Mouse (Mus musculus) hindbrain, embryonic 13.5 days (tissue): Measurements from ENCODE around the gene Hspa1a. TPM values are rescaled to one million over a fixed set of nuclear protein-coding genes. Genes with fewer than 3 reads are reported as not detected.
"Not testable (repeated sequence)": the region's sequence is repeated elsewhere in the genome, so short reads cannot be mapped to it uniquely, and the experiment has no call there.

Source experiments
- ATAC-seq: fragments of 200-750 bp; cut with Nextera tagmentation; 2 replicates; pipeline ENCODE4 v1.8.0; 2017; ENCODE audit warnings: moderate TSS enrichment; ENCODE audit not compliant: low FRiP score
- H3K27ac ChIP-seq: fragments of 300-500 bp; sonication (generic); 2 replicates; pipeline ENCODE4 v1.5.1; 2015; ENCODE audit warnings: inconsistent platforms, mild to moderate bottlenecking, moderate library complexity
- H3K27me3 ChIP-seq: fragments of 300-500 bp; sonication (generic); 2 replicates; pipeline ENCODE4 v1.6.1; 2015; ENCODE audit warnings: mild to moderate bottlenecking, inconsistent platforms
- H3K36me3 ChIP-seq: fragments of 300-500 bp; sonication (generic); 2 replicates; pipeline ENCODE4 v1.6.1; 2015; ENCODE audit warnings: mild to moderate bottlenecking, inconsistent platforms
- H3K4me1 ChIP-seq: fragments of 300-500 bp; sonication (generic); replicated peaks from 2 replicates; pipeline ENCODE4 v1.6.1; 2015; ENCODE audit warnings: inconsistent platforms
- H3K4me2 ChIP-seq: fragments of 300-500 bp; sonication (generic); 2 replicates; pipeline ENCODE4 v1.6.1; 2015; ENCODE audit warnings: inconsistent platforms, mild to moderate bottlenecking, moderate library complexity
- H3K4me3 ChIP-seq: fragments of 300-500 bp; sonication (generic); 2 replicates; pipeline ENCODE4 v1.5.1; 2015; ENCODE audit warnings: mild to moderate bottlenecking, inconsistent platforms
- H3K9ac ChIP-seq: fragments of 300-500 bp; sonication (generic); 2 replicates; pipeline ENCODE4 v1.6.1; 2015; ENCODE audit warnings: mild to moderate bottlenecking, inconsistent platforms
- H3K9me3 ChIP-seq: fragments of 300-500 bp; sonication (generic); 2 replicates; pipeline ENCODE4 v1.6.1; 2016; ENCODE audit warnings: inconsistent platforms
- WGBS: fragments of 180-500 bp; shearing (Covaris S2); methylation state at CpG from one replicate; pipeline ENCODE4 v1.1.7; 2015; 5-methylcytosine and 5-hydroxymethylcytosine counted together
- polyA plus RNA-seq: library from polyadenylated mRNA; unstranded; fragments of >200 nt; fragmentation: Nextera tagmentation; extraction: Ambion mirVana; gene quantifications from 2 replicates; pipeline ENCODE4 v1.2.1, GENCODE M21; 2015

Gene Hspa1a
- polyA plus RNA-seq, 1 experiment from 2014 or later, result 4.6 TPM

GRCm38 (mm10) chr17:34959130-34959778 lies 12.7 kb downstream of the Hspa1a start, which contains the start of gene Hspa1b:
TSS of gene Hspa1b (minus strand) at chr17:34959238.
- H3K4me3 ChIP-seq, result peak within 1 kb of the TSS; percentile 44
- WGBS, result 0% methylated on average over 32 of the region's 32 CpGs
- H3K27me3 ChIP-seq, result peaks cover 63% of the 10 kb centered on the region
- peak within 1 kb of the TSS; percentile 60; the same call in 1 of the 2 replicates for H3K9ac ChIP-seq
- H3K9me3 ChIP-seq, H3K36me3 ChIP-seq: not testable (repeated sequence)
- H3K4me2 ChIP-seq, result peak within 1 kb of the TSS; percentile 71
- H3K4me1 ChIP-seq, result peaks cover 11% of the 10 kb centered on the region
- H3K27ac ChIP-seq, result peak within 1 kb of the TSS; percentile 82
- peak; percentile 92 for ATAC-seq

GRCm38 (mm10) chr17:34958734-34959129 lies 13.2 kb downstream of the Hspa1a start:
- not testable (repeated sequence) for H3K27ac ChIP-seq, H3K36me3 ChIP-seq, H3K9me3 ChIP-seq
- Histone ChIP-seq H3K4me2 (peak overlapping the region; percentile 71), H3K27me3 (peaks cover 61% of the 10 kb centered on the region), H3K9ac (peak overlapping the region; percentile 60; the same call in 1 of the 2 replicates), H3K4me1 (peaks cover 11% of the 10 kb centered on the region), H3K4me3 (peak overlapping the region; percentile 44)
- 3% methylated on average over 28 of the region's 47 CpGs for WGBS
- ATAC-seq, result peak; percentile 60

- not testable (repeated sequence) for ATAC-seq
- H3K27me3 ChIP-seq, result peaks cover 55% of the 10 kb centered on the region
Measured at GRCm38 (mm10) chr17:34957966-34958365, 14.0 kb downstream of the Hspa1a start.

GRCm38 (mm10) chr17:34957291-34957690 lies 14.7 kb downstream of the Hspa1a start:
- H3K4me1 ChIP-seq, result peaks cover 11% of the 10 kb centered on the region
- ATAC-seq, result not testable (repeated sequence)
- WGBS, result 28% methylated on average over 37 of the region's 40 CpGs

More at GRCm38 (mm10) chr17:34957966-34958365, 14.0 kb downstream of the Hspa1a start:
- H3K4me1 ChIP-seq, result peaks cover 11% of the 10 kb centered on the region
- 33% methylated on average over 28 of the region's 40 CpGs for WGBS
- H3K4me3 ChIP-seq, H3K4me2 ChIP-seq, H3K9me3 ChIP-seq, H3K9ac ChIP-seq, H3K36me3 ChIP-seq, H3K27ac ChIP-seq: not testable (repeated sequence)

GRCm38 (mm10) chr17:34956340-34956739 lies 15.6 kb downstream of the Hspa1a start:
- Histone ChIP-seq H3K27me3 (peaks cover 41% of the 10 kb centered on the region), H3K9me3 (no peaks in the 10 kb centered on the region), H3K36me3 (no peaks in the 10 kb centered on the region), H3K4me2 (no peak overlapping the region), H3K4me1 (peaks cover 11% of the 10 kb centered on the region), H3K4me3 (no peak overlapping the region), H3K9ac (no peak overlapping the region), H3K27ac (no peak overlapping the region)
- WGBS, result 44% methylated on average over 1 of the region's 1 CpGs
- ATAC-seq, result no peak

More at GRCm38 (mm10) chr17:34957291-34957690, 14.7 kb downstream of the Hspa1a start:
- H3K9ac ChIP-seq, H3K4me2 ChIP-seq, H3K36me3 ChIP-seq, H3K4me3 ChIP-seq, H3K27ac ChIP-seq, H3K9me3 ChIP-seq: not testable (repeated sequence)
- peaks cover 49% of the 10 kb centered on the region for H3K27me3 ChIP-seq

- H3K27me3 ChIP-seq, result peaks cover 37% of the 10 kb centered on the region
- no peaks in the 10 kb centered on the region for H3K9me3 ChIP-seq
- no peak for ATAC-seq
- H3K4me3 ChIP-seq, result no peak overlapping the region
- peaks cover 2% of the 10 kb centered on the region for H3K36me3 ChIP-seq
- WGBS, result 78% methylated on average over 3 of the region's 3 CpGs
- no peak overlapping the region for H3K4me2 ChIP-seq
- H3K27ac ChIP-seq, result no peak overlapping the region
- H3K4me1 ChIP-seq, result peaks cover 13% of the 10 kb centered on the region
- no peak overlapping the region for H3K9ac ChIP-seq
Measured at GRCm38 (mm10) chr17:34955884-34956283, 16.1 kb downstream of the Hspa1a start.

GRCm38 (mm10) chr17:34954831-34955230 lies 17.1 kb downstream of the Hspa1a start:
- ATAC-seq, result no peak
- WGBS, result 88% methylated on average over 4 of the region's 4 CpGs
- H3K4me1 ChIP-seq, result peaks cover 18% of the 10 kb centered on the region
- peaks cover 12% of the 10 kb centered on the region for H3K36me3 ChIP-seq
- H3K4me2 ChIP-seq, result no peak overlapping the region
- peaks cover 28% of the 10 kb centered on the region for H3K27me3 ChIP-seq
- no peak overlapping the region for H3K4me3 ChIP-seq
- H3K9me3 ChIP-seq, result no peaks in the 10 kb centered on the region
- no peak overlapping the region for H3K27ac ChIP-seq
- H3K9ac ChIP-seq, result peak overlapping the region; percentile 35; the same call in 1 of the 2 replicates

GRCm38 (mm10) chr17:34953904-34954303 lies 18.1 kb downstream of the Hspa1a start:
- Histone ChIP-seq H3K36me3 (peaks cover 18% of the 10 kb centered on the region), H3K4me2 (no peak overlapping the region), H3K4me3 (no peak overlapping the region), H3K9ac (no peak overlapping the region), H3K27ac (no peak overlapping the region), H3K9me3 (no peaks in the 10 kb centered on the region), H3K27me3 (peaks cover 22% of the 10 kb centered on the region), H3K4me1 (peaks cover 16% of the 10 kb centered on the region)
- ATAC-seq, result no peak
- WGBS, result 92% methylated on average over 4 of the region's 4 CpGs

- H3K27me3 ChIP-seq, result peaks cover 22% of the 10 kb centered on the region
- peak overlapping the region; percentile 77; the same call in 1 of the 2 replicates for H3K4me2 ChIP-seq
- peaks cover 16% of the 10 kb centered on the region for H3K4me1 ChIP-seq
- no peak overlapping the region for H3K9ac ChIP-seq
- no peaks in the 10 kb centered on the region for H3K9me3 ChIP-seq
- H3K4me3 ChIP-seq, result peak overlapping the region; percentile 80
- peaks cover 18% of the 10 kb centered on the region for H3K36me3 ChIP-seq
- no peak for ATAC-seq
- 87% methylated on average over 3 of the region's 3 CpGs for WGBS
- peak overlapping the region; percentile 92; the same call in 1 of the 2 replicates for H3K27ac ChIP-seq
Measured at GRCm38 (mm10) chr17:34953258-34953657, 18.7 kb downstream of the Hspa1a start.

GRCm38 (mm10) chr17:34952378-34953040 lies 19.4 kb downstream of the Hspa1a start:
- H3K27ac ChIP-seq, result peak overlapping the region; percentile 92
- H3K4me3 ChIP-seq, result peak overlapping the region; percentile 80
- peak; percentile 84 for ATAC-seq
- under 1% methylated on average over 23 of the region's 23 CpGs for WGBS
- peaks cover 22% of the 10 kb centered on the region for H3K27me3 ChIP-seq
- H3K36me3 ChIP-seq, result peaks cover 18% of the 10 kb centered on the region
- no peaks in the 10 kb centered on the region for H3K9me3 ChIP-seq
- peak overlapping the region; percentile 98 for H3K9ac ChIP-seq
- peak overlapping the region; percentile 77 for H3K4me2 ChIP-seq
- H3K4me1 ChIP-seq, result peaks cover 16% of the 10 kb centered on the region

GRCm38 (mm10) chr17:34951636-34952377 lies 20.1 kb downstream of the Hspa1a start:
- H3K4me2 ChIP-seq, result peak overlapping the region; percentile 77
- peaks cover 20% of the 10 kb centered on the region for H3K27me3 ChIP-seq
- WGBS, result under 1% methylated on average over 29 of the region's 29 CpGs
- peaks cover 16% of the 10 kb centered on the region for H3K4me1 ChIP-seq
- peak overlapping the region; percentile 92 for H3K27ac ChIP-seq
- peak; percentile 5 for ATAC-seq
- no peaks in the 10 kb centered on the region for H3K9me3 ChIP-seq
- H3K4me3 ChIP-seq, result peak overlapping the region; percentile 80
- peaks cover 18% of the 10 kb centered on the region for H3K36me3 ChIP-seq
- peak overlapping the region; percentile 98 for H3K9ac ChIP-seq
